Mouse (Mus musculus): ENCODE results near the gene Coro1c. TPM values are rescaled to one million over a fixed set of nuclear protein-coding genes. Genes with fewer than 3 reads are reported as not detected.

Coro1c gene
- polyA plus RNA-seq, 1 experiment from 2014 or later, result 91.1 TPM

DNA sequence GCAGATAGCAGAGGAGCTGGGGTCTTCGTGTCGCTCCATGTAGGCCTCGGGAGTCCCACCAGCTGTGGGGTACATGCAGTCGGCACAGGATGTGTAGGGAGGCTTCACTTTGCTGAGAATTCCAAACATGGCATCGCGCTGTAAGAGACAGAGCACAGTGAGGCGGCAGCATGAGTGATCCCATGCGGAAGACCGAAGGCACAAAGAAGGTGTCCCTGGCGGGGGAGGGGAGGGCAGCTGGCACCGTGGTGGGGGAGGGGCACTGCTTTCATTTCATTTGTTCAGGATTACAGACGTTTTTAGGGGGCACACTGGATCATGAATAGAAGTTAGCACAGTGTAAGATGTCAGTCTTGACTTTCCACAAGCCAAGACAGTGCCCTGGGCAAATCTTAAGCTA, 34.8 kb upstream of the Coro1c start:
- WGBS, result 85% methylated on average over 12 of the region's 12 CpGs
- H3K9ac ChIP-seq (replicated peaks), result no peak overlapping the region
- no peaks in the 10 kb centered on the region for H3K4me1 ChIP-seq (replicated peaks)
- no peak for ATAC-seq (ENCODE audit: insufficient number of reproducible peaks, insufficient read depth, low FRiP score, low TSS enrichment, low read depth)
- peaks cover 95% of the 10 kb centered on the region for H3K36me3 ChIP-seq
- H3K27ac ChIP-seq, result no peak overlapping the region
- H3K9me3 ChIP-seq, result no peaks in the 10 kb centered on the region
- H3K4me2 ChIP-seq, result no peak overlapping the region
- no peak overlapping the region for H3K4me3 ChIP-seq (replicated peaks)
- no peaks in the 10 kb centered on the region for H3K27me3 ChIP-seq

DNA sequence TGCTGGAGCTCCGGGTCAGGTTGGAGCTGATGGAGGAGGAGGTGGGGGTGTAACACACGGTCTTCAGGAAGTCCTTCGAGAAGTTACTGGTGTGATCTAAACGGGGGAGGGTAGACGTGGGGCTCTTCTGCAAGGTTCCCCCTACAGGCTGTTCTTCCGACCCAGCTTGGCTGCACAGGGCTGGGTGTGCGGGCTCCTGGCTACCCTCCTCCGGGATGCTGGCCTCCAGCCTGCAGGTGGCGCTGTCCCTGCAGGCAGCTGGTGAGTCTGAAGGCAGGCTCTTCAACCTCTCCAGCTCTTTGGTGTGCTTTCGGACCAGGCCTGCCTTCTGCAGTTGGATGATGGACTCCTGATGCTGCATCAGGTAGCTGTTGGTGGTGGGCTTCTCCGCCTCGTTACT, 34.0 kb upstream of the Coro1c start:
- Histone ChIP-seq H3K4me2 (no peak overlapping the region), H3K9ac (replicated peaks) (no peak overlapping the region), H3K9me3 (no peaks in the 10 kb centered on the region), H3K4me1 (replicated peaks) (no peaks in the 10 kb centered on the region), H3K27me3 (no peaks in the 10 kb centered on the region), H3K36me3 (peaks cover 91% of the 10 kb centered on the region), H3K4me3 (replicated peaks) (no peak overlapping the region), H3K27ac (no peak overlapping the region)
- ATAC-seq (ENCODE audit: insufficient number of reproducible peaks, insufficient read depth, low FRiP score, low TSS enrichment, low read depth), result no peak
- 89% methylated on average over 12 of the region's 12 CpGs for WGBS

DNA sequence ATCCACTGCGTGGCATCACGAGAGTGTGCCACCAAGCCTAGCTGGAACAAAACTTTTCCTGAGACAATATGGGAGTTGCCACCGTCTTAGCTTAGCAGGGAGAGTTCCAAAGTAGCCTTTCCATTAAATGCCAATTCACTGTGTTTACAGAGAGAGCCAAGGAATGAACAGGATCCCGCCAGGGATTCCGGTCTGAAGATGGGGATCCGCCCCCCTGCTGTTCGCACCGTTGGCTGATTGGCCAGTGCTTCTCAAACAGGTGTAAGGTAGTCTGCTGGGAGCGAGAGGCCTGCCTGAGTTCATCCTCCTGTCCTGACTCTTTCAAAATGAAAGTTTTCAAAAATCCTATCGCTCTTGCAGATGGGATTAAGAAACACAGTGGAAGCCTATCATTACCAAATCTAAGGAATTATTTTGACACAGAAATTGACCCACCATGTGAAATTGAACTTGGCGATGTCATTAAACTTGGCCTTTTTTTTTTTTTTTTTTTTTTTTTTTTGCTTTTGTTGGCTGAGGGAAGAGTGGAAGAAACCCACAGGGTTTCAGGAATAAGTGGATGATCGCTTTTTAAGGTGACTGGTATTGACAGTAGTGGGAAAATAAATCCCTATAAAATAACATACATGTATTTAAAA, 30.8 kb upstream of the Coro1c start:
- Histone ChIP-seq H3K4me1 (replicated peaks) (no peaks in the 10 kb centered on the region), H3K36me3 (peaks cover 59% of the 10 kb centered on the region), H3K27me3 (no peaks in the 10 kb centered on the region), H3K4me2 (no peak overlapping the region), H3K4me3 (replicated peaks) (no peak overlapping the region), H3K9ac (replicated peaks) (no peak overlapping the region), H3K27ac (no peak overlapping the region), H3K9me3 (no peaks in the 10 kb centered on the region)
- 52% methylated on average over 12 of the region's 12 CpGs for WGBS
- no peak for ATAC-seq (ENCODE audit: insufficient number of reproducible peaks, insufficient read depth, low FRiP score, low TSS enrichment, low read depth)

GRCm38 (mm10) chr5:113937650-113938049, 29.1 kb upstream of the Coro1c start:
- Histone ChIP-seq H3K27ac (no peak overlapping the region), H3K9me3 (no peaks in the 10 kb centered on the region), H3K27me3 (no peaks in the 10 kb centered on the region), H3K9ac (replicated peaks) (no peak overlapping the region), H3K36me3 (peaks cover 42% of the 10 kb centered on the region), H3K4me2 (no peak overlapping the region), H3K4me3 (replicated peaks) (no peak overlapping the region), H3K4me1 (replicated peaks) (no peaks in the 10 kb centered on the region)
- whole genome bisulfite sequencing, result 76% methylated on average over 7 of the region's 7 CpGs
- no peak for ATAC-seq (ENCODE audit: insufficient number of reproducible peaks, insufficient read depth, low FRiP score, low TSS enrichment, low read depth)

GRCm38 (mm10) chr5:113933889-113934288, 25.3 kb upstream of the Coro1c start:
- no peak overlapping the region for H3K4me2 ChIP-seq
- H3K36me3 ChIP-seq, result peaks cover 8% of the 10 kb centered on the region; the same call in 1 of the 2 replicates
- no peak overlapping the region for H3K27ac ChIP-seq
- H3K9ac ChIP-seq (replicated peaks), result no peak overlapping the region
- no peaks in the 10 kb centered on the region for H3K27me3 ChIP-seq
- 68% methylated on average over 6 of the region's 6 CpGs for WGBS
- H3K4me3 ChIP-seq (replicated peaks), result no peak overlapping the region
- H3K4me1 ChIP-seq (replicated peaks), result peaks cover 9% of the 10 kb centered on the region
- no peaks in the 10 kb centered on the region for H3K9me3 ChIP-seq
- ATAC-seq (ENCODE audit: insufficient number of reproducible peaks, insufficient read depth, low FRiP score, low TSS enrichment, low read depth), result no peak

DNA sequence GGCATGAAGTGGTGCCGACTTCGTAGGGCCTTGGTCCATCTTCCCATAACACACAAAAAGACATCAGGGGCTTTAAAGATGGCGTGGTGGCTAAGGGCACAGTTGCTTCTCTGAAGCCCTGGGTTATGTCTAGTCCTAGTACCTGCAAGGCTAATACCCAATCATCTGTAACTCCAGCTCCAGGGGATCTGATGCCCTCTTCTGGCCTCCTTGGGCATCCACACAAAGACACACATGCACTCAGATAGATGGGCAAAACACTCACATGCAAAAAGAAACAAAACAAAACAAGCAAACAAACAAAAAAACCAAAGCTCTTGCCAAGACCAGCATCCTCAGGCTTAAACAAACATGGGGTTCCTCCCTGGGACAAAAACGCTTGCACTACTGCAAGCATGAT, 24.9 kb upstream of the Coro1c start:
- 81% methylated on average over 4 of the region's 4 CpGs for WGBS
- H3K4me2 ChIP-seq, result no peak overlapping the region
- no peak overlapping the region for H3K4me3 ChIP-seq (replicated peaks)
- no peak overlapping the region for H3K9ac ChIP-seq (replicated peaks)
- peaks cover 9% of the 10 kb centered on the region for H3K4me1 ChIP-seq (replicated peaks)
- no peaks in the 10 kb centered on the region for H3K9me3 ChIP-seq
- H3K36me3 ChIP-seq, result peaks cover 4% of the 10 kb centered on the region; the same call in 1 of the 2 replicates
- H3K27ac ChIP-seq, result no peak overlapping the region
- no peak for ATAC-seq (ENCODE audit: insufficient number of reproducible peaks, insufficient read depth, low FRiP score, low TSS enrichment, low read depth)
- H3K27me3 ChIP-seq, result no peaks in the 10 kb centered on the region

DNA sequence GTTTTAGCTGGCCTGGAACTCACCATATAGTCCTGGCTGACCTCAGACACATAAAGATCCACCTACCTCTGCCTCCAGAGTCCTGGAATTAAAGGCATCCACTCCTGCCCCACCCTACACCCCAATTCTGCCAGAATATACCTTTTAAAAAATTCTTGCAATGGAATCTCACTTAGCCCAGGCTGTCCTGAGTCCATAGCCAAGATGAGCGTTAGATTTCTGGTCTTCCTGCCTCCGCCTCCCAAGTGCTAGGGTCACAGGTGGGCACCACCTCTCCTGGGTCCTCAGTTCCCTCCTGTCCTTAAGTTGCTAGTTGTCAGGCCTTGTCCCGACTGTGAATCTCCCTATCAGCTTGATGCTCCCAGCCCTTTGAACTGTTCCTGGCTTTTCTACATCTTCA, 23.8 kb upstream of the Coro1c start:
- H3K9ac ChIP-seq (replicated peaks), result no peak overlapping the region
- no peaks in the 10 kb centered on the region for H3K27me3 ChIP-seq
- no peak overlapping the region for H3K4me3 ChIP-seq (replicated peaks)
- H3K27ac ChIP-seq, result no peak overlapping the region
- H3K9me3 ChIP-seq, result no peaks in the 10 kb centered on the region
- no peaks in the 10 kb centered on the region for H3K36me3 ChIP-seq
- WGBS, result 72% methylated on average over 3 of the region's 3 CpGs
- no peak overlapping the region for H3K4me2 ChIP-seq
- H3K4me1 ChIP-seq (replicated peaks), result peaks cover 9% of the 10 kb centered on the region
- ATAC-seq (ENCODE audit: insufficient number of reproducible peaks, insufficient read depth, low FRiP score, low TSS enrichment, low read depth), result no peak

DNA sequence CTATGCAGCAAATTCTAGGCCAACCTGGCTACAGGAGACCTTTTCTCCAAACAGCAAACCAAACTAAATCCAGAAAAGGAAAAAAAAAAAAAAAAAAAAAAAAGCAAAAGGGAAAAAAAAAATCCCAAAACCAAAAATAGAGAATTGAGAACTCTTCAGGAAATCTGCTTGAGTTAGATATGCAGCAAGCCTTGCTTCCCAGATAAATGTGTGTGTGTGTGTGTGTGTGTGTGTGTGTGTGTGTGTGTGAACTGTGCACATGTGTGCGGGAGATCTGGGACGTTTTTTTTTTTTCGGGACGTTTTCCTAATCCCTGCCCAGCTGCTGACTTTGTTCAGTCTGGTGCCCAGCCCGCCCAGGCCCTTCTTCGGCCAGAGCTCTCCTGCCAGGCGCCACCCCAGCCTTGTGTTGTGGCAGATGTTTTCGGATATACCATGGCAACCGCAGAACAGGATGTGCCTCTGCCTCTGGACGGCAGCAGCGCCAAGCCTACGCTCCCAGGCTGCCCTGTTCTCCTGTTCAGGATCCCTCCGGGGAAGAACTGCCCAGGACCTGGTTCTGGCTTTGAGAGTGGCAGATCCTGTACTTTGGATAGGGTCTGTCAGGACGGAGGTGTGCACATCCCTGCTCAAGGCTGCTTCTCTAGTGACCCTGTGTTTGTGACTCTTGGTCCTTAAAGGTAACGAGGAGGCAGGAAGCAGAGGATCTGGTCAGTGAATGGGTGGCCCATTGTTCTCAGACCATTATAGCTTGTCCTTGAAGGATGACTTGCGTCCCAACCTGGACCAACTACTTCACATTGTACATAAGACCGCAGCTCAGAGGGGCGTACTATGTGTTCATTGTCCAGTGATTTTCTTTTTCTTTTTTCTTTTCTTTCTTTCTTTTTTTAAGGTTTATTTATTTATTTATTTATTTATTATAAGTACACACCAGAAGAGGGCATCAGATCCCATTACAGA, 22.4 kb upstream of the Coro1c start:
- H3K27me3 ChIP-seq, result no peaks in the 10 kb centered on the region
- peak; percentile 18; the same call in 1 of the 2 replicates for ATAC-seq (ENCODE audit: insufficient number of reproducible peaks, insufficient read depth, low FRiP score, low TSS enrichment, low read depth)
- WGBS, result 24% methylated on average over 18 of the region's 18 CpGs
- H3K4me2 ChIP-seq, result peak overlapping the region; percentile 26; the same call in 1 of the 2 replicates
- H3K4me1 ChIP-seq (replicated peaks), result peaks cover 9% of the 10 kb centered on the region
- no peaks in the 10 kb centered on the region for H3K36me3 ChIP-seq
- no peaks in the 10 kb centered on the region for H3K9me3 ChIP-seq
- H3K27ac ChIP-seq, result peak overlapping the region; percentile 59; the same call in 1 of the 2 replicates
- no peak overlapping the region for H3K4me3 ChIP-seq (replicated peaks)
- peak overlapping the region; percentile 40; the same call in 1 of the 2 replicates for H3K9ac ChIP-seq (replicated peaks)

DNA sequence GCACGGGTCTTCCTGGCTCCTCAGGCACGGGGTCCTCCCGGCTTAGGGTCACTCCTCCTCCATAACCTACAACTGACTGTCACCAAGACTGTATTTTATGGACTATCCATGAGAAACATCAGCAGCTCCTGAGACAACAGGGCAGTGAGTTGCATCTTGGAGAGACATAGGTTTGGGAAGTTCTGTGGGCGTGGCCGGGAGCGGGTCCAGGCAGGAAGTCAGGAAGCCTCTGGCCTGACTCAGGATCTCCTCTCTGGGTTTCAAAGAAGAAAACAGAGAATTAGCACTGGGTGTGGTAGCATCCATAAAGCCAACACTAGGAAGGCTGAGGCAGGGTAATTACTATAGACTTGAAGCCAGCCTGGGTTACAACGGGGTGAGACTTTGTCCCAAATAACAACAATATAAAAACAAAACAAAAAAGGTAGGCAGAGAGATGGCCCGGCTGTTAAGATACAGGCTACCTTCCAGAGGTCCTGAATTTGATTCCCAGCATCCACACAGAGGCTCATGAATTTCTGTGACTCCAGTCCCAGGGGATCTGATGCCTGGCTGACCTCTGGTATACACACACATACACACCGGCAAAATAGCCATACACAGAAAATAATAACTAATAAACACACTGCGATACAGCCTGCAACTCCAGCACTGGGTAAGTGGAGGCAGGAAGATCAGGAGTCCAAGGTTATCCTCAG, 21.5 kb upstream of the Coro1c start:
- no peaks in the 10 kb centered on the region for H3K27me3 ChIP-seq
- ATAC-seq (ENCODE audit: insufficient number of reproducible peaks, insufficient read depth, low FRiP score, low TSS enrichment, low read depth), result no peak
- 50% methylated on average over 10 of the region's 10 CpGs for WGBS
- no peak overlapping the region for H3K4me2 ChIP-seq
- no peaks in the 10 kb centered on the region for H3K9me3 ChIP-seq
- H3K9ac ChIP-seq (replicated peaks), result no peak overlapping the region
- H3K36me3 ChIP-seq, result no peaks in the 10 kb centered on the region
- H3K27ac ChIP-seq, result no peak overlapping the region
- H3K4me1 ChIP-seq (replicated peaks), result peaks cover 9% of the 10 kb centered on the region
- H3K4me3 ChIP-seq (replicated peaks), result no peak overlapping the region

- Histone ChIP-seq H3K36me3 (no peaks in the 10 kb centered on the region), H3K27ac (no peak overlapping the region), H3K9me3 (no peaks in the 10 kb centered on the region), H3K27me3 (no peaks in the 10 kb centered on the region), H3K4me3 (replicated peaks) (no peak overlapping the region), H3K4me2 (no peak overlapping the region), H3K4me1 (replicated peaks) (peaks cover 9% of the 10 kb centered on the region), H3K9ac (replicated peaks) (no peak overlapping the region)
- WGBS, result 63% methylated on average over 10 of the region's 10 CpGs
- no peak for ATAC-seq (ENCODE audit: insufficient number of reproducible peaks, insufficient read depth, low FRiP score, low TSS enrichment, low read depth)
These were observed 21.0 kb upstream of the Coro1c start for GRCm38 (mm10) chr5:113929526-113929925.

- Histone ChIP-seq H3K9ac (replicated peaks) (no peak overlapping the region), H3K27ac (no peak overlapping the region)
- WGBS, result 84% methylated on average over 4 of the region's 4 CpGs
These were observed 16.1 kb upstream of the Coro1c start for GRCm38 (mm10) chr5:113924608-113925007.

More at GRCm38 (mm10) chr5:113924608-113925007, 16.1 kb upstream of the Coro1c start:
- ATAC-seq (ENCODE audit: insufficient number of reproducible peaks, insufficient read depth, low FRiP score, low TSS enrichment, low read depth), result no peak
- Histone ChIP-seq H3K27me3 (no peaks in the 10 kb centered on the region), H3K4me3 (replicated peaks) (no peak overlapping the region), H3K9me3 (no peaks in the 10 kb centered on the region), H3K4me2 (no peak overlapping the region), H3K4me1 (replicated peaks) (peaks cover 7% of the 10 kb centered on the region; the same call in 1 of the 2 replicates), H3K36me3 (no peaks in the 10 kb centered on the region)
